Mouse (Mus musculus): ENCODE results near the gene Itpr2.

- TF ChIP-seq CTCF (IDR thresholded peaks at IDR 0.05; ENCODE audit: control insufficient read depth, insufficient read depth, insufficient read length) = no peak
- no peak for TF ChIP-seq USF1 (IDR thresholded peaks at IDR 0.05; ENCODE audit: low read depth)
- no peak for TF ChIP-seq MYOG (IDR thresholded peaks at IDR 0.05; ENCODE audit: control insufficient read depth, extremely low read depth, insufficient read length)
- TF ChIP-seq MAX (IDR thresholded peaks at IDR 0.05) = no peak
- TF ChIP-seq FOSL1 (IDR thresholded peaks at IDR 0.05; ENCODE audit: insufficient read depth, low read length, poor library complexity, severe bottlenecking) = no peak
- no peak for TF ChIP-seq MYOD1 (IDR thresholded peaks at IDR 0.05; ENCODE audit: control insufficient read depth, insufficient read length, low read depth)
These were observed 247.1 kb downstream of the Itpr2 start for GRCm38 (mm10) chr6:146254931-146255330.

All from C2C12 (cell line).